Mouse (Mus musculus): Measurements from ENCODE around the gene Rhox3h. TPM values are rescaled to one million over a fixed set of nuclear protein-coding genes. Genes with fewer than 3 reads are reported as not detected.

Gene Rhox3h
- polyA plus RNA-seq (2012; rRNA removed) = not detected in 2 replicates

DNA sequence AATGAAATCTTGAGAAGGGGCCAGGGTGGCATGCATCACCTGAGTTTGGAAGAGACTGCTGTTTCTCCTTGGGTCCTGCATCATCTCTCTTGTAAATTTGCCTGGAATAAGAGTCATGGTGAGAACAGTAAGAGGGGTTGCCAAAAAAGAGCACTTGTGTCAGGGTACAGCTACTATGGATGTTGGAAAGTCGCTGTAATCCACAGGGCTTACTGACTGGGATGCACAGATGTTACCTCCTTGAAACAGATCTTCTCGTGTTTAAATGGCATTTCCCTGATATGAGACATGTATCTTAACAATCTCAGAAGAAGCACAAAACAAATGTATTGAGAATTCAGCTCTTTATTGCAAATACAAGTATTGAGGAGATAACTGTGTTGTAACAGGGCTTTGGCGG, at the start of gene Rhox3h:
Gene Rhox3h, minus strand, starts transcription at position 101 of the 400 bp plus-strand sequence.

DNA sequence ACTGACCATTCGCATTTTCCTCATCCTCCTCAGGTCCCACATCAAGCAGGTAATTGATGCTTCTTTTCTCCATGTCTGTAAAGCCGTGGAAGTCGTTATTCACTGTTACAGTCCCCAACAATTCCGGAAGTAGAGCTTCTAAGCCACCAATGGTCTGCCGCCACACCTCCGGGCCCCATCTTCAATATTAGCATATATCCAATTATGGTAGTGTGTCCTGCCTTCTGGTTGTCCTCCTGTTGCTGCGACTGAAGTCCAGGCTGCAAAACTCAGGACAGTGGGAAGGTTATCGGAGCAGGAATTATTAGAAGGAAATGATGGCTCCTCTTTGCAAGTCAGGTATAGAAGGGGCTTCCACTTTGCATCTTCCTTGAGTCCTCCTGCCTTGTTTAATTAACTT, 4.6 kb upstream of the Rhox3h start, which contains the start of gene Rhox2h:
Gene Rhox2h, minus strand, starts transcription at position 101 of the 400 bp plus-strand sequence.

DNA sequence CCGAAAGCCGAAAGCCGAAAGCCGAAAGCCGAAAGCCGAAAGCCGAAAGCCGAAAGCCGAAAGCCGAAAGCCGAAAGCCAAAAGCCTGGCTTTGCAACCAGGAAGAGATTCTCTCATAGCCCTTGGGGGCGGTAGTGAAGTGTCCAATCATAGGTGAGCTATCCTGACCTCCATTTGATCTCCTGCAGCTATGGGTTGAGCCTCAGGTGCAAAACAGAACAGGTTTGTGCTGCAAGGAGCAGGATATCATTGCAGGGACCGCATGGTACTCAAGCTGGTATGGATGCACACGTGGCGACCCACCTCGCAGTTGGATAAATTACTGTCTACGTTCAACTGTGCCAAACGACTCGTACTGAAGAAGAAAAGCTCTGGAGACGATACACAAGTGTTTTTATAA, 17.3 kb downstream of the Rhox3h start, which contains the start of gene Rhox4g:
Gene Rhox4g, minus strand, starts transcription at position 101 of the 400 bp plus-strand sequence.

DNA sequence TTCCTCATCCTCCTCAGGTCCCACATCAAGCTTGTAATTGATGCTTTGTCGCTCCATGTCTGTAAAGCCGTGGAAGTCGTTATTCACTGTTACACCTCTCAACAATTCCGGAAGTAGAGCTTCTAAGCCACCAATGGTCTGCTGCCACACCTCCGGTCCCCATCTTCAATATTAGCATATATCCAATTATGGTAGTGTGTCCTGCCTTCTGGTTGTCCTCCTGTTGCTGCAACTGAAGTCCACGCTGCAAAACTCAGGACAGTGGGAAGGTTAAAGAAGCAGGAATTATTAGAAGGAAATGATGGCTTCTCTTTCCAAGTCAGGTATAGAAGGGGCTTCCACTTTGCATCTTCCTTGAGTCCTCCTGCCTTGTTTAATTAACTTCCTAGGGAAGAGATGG, 25.2 kb downstream of the Rhox3h start, which contains the start of gene Rhox2g:
Gene Rhox2g, minus strand, starts transcription at position 101 of the 400 bp plus-strand sequence.

DNA sequence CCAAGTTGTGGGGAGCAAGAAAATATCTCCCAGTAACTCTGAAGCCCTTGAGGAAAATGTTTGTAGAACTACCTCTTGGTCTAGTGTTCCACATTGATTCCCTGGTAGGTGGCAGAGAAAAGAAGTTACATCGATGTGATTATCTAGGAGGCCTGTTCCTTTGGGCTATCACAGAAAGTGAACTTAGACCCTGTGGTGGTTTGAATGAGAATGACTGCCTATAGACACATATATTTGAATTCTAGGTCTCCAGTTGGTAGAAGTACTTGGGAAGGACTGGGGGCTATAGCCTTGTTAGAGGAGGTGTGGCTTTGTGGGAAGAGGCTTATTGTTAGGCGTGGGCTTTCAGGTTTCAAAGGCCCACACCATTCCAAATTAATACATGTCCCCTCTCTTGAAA, 40.1 kb downstream of the Rhox3h start, which contains the start of gene Rhox3g:
Gene Rhox3g, minus strand, starts transcription at position 101 of the 400 bp plus-strand sequence.

Other genes starting within 250 kb of the Rhox3h start
- 0.19 and 0.49 TPM in 2 replicates for gene Rhox4b, start 236.3 kb downstream of the Rhox3h start, polyA plus RNA-seq (2012; rRNA removed)
- 0.66 and 1.4 TPM in 2 replicates for gene Rhox2c, start 215.1 kb downstream of the Rhox3h start, polyA plus RNA-seq (2012; rRNA removed)
- gene Rhox3c, start 210.2 kb downstream of the Rhox3h start, polyA plus RNA-seq (2012; rRNA removed) = 0.48 TPM in 1 of 2 replicates, not detected in the other
- not detected in 2 replicates for gene Rhox4c, start 188.4 kb downstream of the Rhox3h start, polyA plus RNA-seq (2012; rRNA removed)
- gene Rhox2d, start 175.3 kb downstream of the Rhox3h start, polyA plus RNA-seq (2012; rRNA removed) = 0.20 TPM in 1 of 2 replicates, not detected in the other
- gene Rhox4d, start 154.4 kb downstream of the Rhox3h start, polyA plus RNA-seq (2012; rRNA removed) = 0.12 and 0.13 TPM in 2 replicates
- gene Rhox2e, start 138.3 kb downstream of the Rhox3h start, polyA plus RNA-seq (2012; rRNA removed) = 0.16 TPM in 1 of 2 replicates, not detected in the other
- not detected in 2 replicates for gene Rhox3e, start 126.7 kb downstream of the Rhox3h start, polyA plus RNA-seq (2012; rRNA removed)
- not detected in 2 replicates for gene Rhox4e, start 111.4 kb downstream of the Rhox3h start, polyA plus RNA-seq (2012; rRNA removed)
- gene Rhox2f, start 97.4 kb downstream of the Rhox3h start, polyA plus RNA-seq (2012; rRNA removed) = 0.15 and 0.30 TPM in 2 replicates
- gene Rhox3f, start 87.8 kb downstream of the Rhox3h start, polyA plus RNA-seq (2012; rRNA removed) = not detected in 2 replicates
- gene Rhox4f, start 61.1 kb downstream of the Rhox3h start, polyA plus RNA-seq (2012; rRNA removed) = not detected in 2 replicates
- not detected in 2 replicates for gene Rhox3g, start 40.2 kb downstream of the Rhox3h start, polyA plus RNA-seq (2012; rRNA removed)
- gene Rhox2g, start 25.3 kb downstream of the Rhox3h start, polyA plus RNA-seq (2012; rRNA removed) = not detected in 2 replicates
- 0.08 TPM in 1 of 2 replicates, not detected in the other for gene Rhox4g, start 17.4 kb downstream of the Rhox3h start, polyA plus RNA-seq (2012; rRNA removed)
- gene Rhox2h, start 4.5 kb upstream of the Rhox3h start, polyA plus RNA-seq (2012; rRNA removed) = not detected in 2 replicates
- 2.4 and 3.0 TPM in 2 replicates for gene Rhox5, start 136.1 kb upstream of the Rhox3h start, polyA plus RNA-seq (2012; rRNA removed)
- 0.06 and 0.41 TPM in 2 replicates for gene Rhox6, start 158.1 kb upstream of the Rhox3h start, polyA plus RNA-seq (2012; rRNA removed)
- gene Rhox7a, start 162.9 kb upstream of the Rhox3h start, polyA plus RNA-seq (2012; rRNA removed) = not detected in 2 replicates
- not detected in 2 replicates for gene Rhox8, start 210.2 kb upstream of the Rhox3h start, polyA plus RNA-seq (2012; rRNA removed)
- gene Rhox7b, start 228.5 kb upstream of the Rhox3h start, polyA plus RNA-seq (2012; rRNA removed) = not detected in 2 replicates
- 0.50 TPM in 1 of 2 replicates, not detected in the other for gene Rhox9, start 233.0 kb upstream of the Rhox3h start, polyA plus RNA-seq (2012; rRNA removed)

Data from central nervous system, embryonic 11.5 days (tissue).